Mouse (Mus musculus) heart, embryonic 11.5 days (tissue): ENCODE measurements around the gene Acadl. TPM values are rescaled to one million over a fixed set of nuclear protein-coding genes. Genes with fewer than 3 reads are reported as not detected.

Experiments used
- ATAC-seq: fragments of 200-750 bp; cut with Nextera tagmentation; replicated peaks from 2 replicates; pipeline ENCODE4 v1.8.0; 2017; ENCODE audit warnings: moderate library complexity; ENCODE audit not compliant: insufficient number of reproducible peaks, low FRiP score, low TSS enrichment
- H3K27ac ChIP-seq: fragments of 300-500 bp; sonication (generic); 2 replicates; pipeline ENCODE4 v1.5.1; 2014; ENCODE audit warnings: mild to moderate bottlenecking, low read depth, low read length
- H3K27me3 ChIP-seq: fragments of 300-500 bp; sonication (generic); 2 replicates; pipeline ENCODE4 v1.6.1; 2014; ENCODE audit warnings: mild to moderate bottlenecking, low read length, mixed read lengths; ENCODE audit not compliant: control insufficient read depth, insufficient read depth
- H3K36me3 ChIP-seq: fragments of 300-500 bp; sonication (generic); 2 replicates; pipeline ENCODE4 v1.6.1; 2014; ENCODE audit warnings: mild to moderate bottlenecking, low read length, moderate library complexity, mixed read lengths; ENCODE audit not compliant: control insufficient read depth, insufficient read depth
- H3K4me1 ChIP-seq: fragments of 300-500 bp; sonication (generic); 2 replicates; pipeline ENCODE4 v1.6.1; 2014; ENCODE audit warnings: low read length; ENCODE audit not compliant: control insufficient read depth, insufficient read depth
- H3K4me2 ChIP-seq: fragments of 300-500 bp; sonication (generic); 2 replicates; pipeline ENCODE4 v1.6.1; 2014; ENCODE audit warnings: mild to moderate bottlenecking, moderate library complexity
- H3K4me3 ChIP-seq: fragments of 300-500 bp; sonication (generic); 2 replicates; pipeline ENCODE4 v1.5.1; 2014; ENCODE audit warnings: low read depth, low read length
- H3K9ac ChIP-seq: fragments of 300-500 bp; sonication (generic); 2 replicates; pipeline ENCODE4 v1.6.1; 2014; ENCODE audit warnings: mild to moderate bottlenecking, low read depth, low read length, moderate library complexity
- H3K9me3 ChIP-seq: fragments of 300-500 bp; sonication (generic); replicated peaks from 2 replicates; pipeline ENCODE4 v1.6.1; 2016; ENCODE audit warnings: low read length; ENCODE audit not compliant: control insufficient read depth
- WGBS: fragments of 180-500 bp; shearing (Covaris S2); extraction: QIAGEN DNeasy Blood & Tissue Kit; methylation state at CpG from one replicate; pipeline ENCODE4 v1.1.7; 2014; ENCODE audit not compliant: insufficient replicate concordance; 5-methylcytosine and 5-hydroxymethylcytosine counted together
- polyA plus RNA-seq: library from polyadenylated mRNA; unstranded; fragments of >200 nt; fragmentation: Nextera tagmentation; extraction: Ambion mirVana; gene quantifications from 2 replicates; pipeline ENCODE4 v1.2.1, GENCODE M21; 2014

Gene Acadl
- polyA plus RNA-seq, 1 experiment from 2014 or later, result 257 TPM

DNA sequence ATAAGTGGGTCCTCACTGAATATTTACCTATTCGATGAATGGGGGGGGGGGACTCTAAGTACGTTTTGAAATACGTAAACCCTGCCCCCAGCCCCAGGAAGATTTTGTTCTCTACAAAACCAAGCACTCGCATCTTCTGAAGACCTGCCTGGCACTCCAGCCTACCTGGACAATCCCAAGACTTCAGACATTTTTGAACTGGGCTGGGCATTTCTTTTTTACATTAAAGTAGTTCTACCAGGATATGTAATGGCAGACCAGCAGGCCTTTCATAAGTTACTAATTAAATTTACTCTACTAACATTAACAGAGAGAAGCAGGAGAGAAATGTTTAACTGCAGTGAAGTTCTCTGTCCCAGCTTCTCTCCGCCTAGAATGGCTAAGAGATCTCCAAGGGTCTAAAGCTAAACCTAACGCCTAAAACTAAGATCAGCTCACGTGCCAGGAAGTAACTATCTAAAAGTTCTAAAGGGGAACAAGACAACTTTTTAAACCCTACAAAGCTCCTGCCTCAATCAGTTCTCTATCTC, 30.4 kb downstream of the Acadl start:
- Histone ChIP-seq H3K4me1 (no peaks in the 10 kb centered on the region), H3K36me3 (no peaks in the 10 kb centered on the region; the same call in 1 of the 2 replicates)

DNA sequence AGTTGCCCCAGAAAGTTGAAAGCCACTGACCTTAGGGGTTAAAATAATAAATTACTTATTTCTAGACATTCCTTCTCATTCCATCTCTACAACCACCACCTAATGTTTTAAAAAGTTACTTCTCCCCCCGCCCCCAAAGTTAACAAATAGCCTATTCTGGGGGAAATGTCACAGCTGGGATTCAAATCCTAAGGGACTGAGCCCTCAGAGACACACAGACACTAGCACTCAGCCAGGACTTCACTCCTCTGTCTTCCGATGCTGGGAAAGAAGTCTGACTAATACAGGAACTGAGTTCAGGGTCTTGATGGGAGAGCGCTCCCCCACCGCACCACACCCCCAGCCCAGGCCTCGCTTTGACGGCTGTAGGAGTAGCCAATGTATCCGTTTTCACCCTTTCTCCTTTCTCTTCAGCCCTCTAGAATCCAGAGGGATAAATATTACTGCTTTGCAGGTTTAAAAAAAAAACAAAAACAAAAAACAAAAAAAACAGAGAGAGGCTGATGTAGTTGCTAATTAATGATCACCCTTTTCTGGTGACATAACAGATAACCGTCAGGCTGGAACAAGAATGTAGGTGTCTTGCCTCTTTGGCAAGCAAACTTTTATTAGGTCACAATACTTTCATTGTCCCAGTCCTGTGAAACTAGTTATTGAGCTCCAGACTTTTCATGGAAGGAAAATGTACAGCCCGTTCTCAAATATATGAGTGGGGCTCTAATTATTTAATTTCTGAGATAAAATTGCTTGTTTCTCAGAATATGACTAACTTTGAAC, 31.1 kb downstream of the Acadl start:
- Histone ChIP-seq H3K4me2 (no peak overlapping the region), H3K36me3 (no peaks in the 10 kb centered on the region; the same call in 1 of the 2 replicates), H3K4me1 (peaks cover 4% of the 10 kb centered on the region; the same call in 1 of the 2 replicates), H3K9ac (no peak overlapping the region), H3K4me3 (no peak overlapping the region), H3K27me3 (no peaks in the 10 kb centered on the region), H3K9me3 (no peaks in the 10 kb centered on the region), H3K27ac (no peak overlapping the region)
- no peak for ATAC-seq
- 65% methylated on average over 9 of the region's 9 CpGs for WGBS

More for the DNA sequence above, 30.4 kb downstream of the Acadl start:
- no peak for ATAC-seq
- no peaks in the 10 kb centered on the region for H3K27me3 ChIP-seq
- no peak overlapping the region for H3K9ac ChIP-seq
- H3K27ac ChIP-seq, result no peak overlapping the region
- H3K4me2 ChIP-seq, result no peak overlapping the region
- H3K9me3 ChIP-seq, result no peaks in the 10 kb centered on the region
- no peak overlapping the region for H3K4me3 ChIP-seq
- 88% methylated on average over 7 of the region's 7 CpGs for WGBS

DNA sequence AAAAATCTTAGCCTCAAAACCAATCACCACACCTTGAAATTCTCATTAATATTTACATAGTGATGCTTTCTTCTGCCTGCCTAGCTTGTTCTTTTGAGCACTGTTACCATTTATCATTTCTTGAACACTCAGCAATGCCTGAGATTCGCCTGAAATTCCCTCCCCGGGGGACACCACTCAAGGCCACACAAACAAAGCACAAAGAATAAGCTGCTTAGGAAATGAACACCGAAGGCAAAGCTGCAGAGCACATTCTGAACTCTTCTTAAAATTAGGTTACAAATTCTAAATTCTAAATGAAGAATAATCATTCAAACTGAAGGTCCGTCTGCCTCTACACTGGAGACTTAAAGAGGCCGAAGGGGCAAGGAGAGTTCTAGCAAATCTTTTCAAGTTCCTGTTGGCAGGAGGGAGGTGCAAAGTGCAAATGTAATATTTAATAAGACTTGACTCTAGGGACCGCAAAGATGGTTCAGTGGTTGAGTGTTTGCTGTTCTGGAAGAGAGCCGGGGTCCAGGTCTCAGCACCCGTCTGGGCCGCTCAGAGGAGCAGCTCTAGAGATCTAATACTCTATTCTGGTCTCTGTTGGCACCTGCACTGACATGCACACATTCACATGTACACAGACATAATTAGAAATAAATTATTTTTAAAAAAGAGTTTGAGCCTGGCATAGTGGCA, 33.5 kb downstream of the Acadl start:
- Histone ChIP-seq H3K4me3 (no peak overlapping the region), H3K27me3 (no peaks in the 10 kb centered on the region), H3K36me3 (no peaks in the 10 kb centered on the region; the same call in 1 of the 2 replicates), H3K4me1 (peaks cover 4% of the 10 kb centered on the region; the same call in 1 of the 2 replicates), H3K27ac (no peak overlapping the region), H3K9ac (no peak overlapping the region), H3K4me2 (no peak overlapping the region), H3K9me3 (no peaks in the 10 kb centered on the region)
- WGBS, result 83% methylated on average over 9 of the region's 9 CpGs
- ATAC-seq, result no peak

DNA sequence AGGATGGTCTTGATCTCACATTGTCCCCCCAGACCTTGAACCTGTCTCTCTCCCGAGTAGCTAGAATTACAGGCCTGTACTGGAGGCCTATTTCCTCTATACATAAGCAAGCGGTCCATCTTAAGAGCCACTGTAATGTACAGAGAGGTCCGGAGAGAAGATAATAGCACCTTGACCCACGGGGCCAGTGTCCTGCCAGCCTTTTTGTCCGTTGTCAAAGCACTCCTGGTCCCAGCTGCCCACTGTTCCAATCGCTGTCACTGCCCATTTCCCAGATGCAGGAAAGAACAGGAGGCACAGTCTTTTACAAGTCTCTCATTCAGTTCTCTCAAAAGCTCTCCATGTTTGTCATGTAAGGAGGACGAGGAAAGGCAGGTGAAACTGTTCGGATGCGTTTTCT, 41.1 kb downstream of the Acadl start:
- H3K4me2 ChIP-seq, result no peak overlapping the region
- ATAC-seq, result no peak
- H3K4me3 ChIP-seq, result no peak overlapping the region
- no peak overlapping the region for H3K27ac ChIP-seq
- no peak overlapping the region for H3K9ac ChIP-seq
- peaks cover 4% of the 10 kb centered on the region for H3K4me1 ChIP-seq
- 80% methylated on average over 9 of the region's 9 CpGs for WGBS
- H3K9me3 ChIP-seq, result no peaks in the 10 kb centered on the region
- H3K27me3 ChIP-seq, result no peaks in the 10 kb centered on the region
- H3K36me3 ChIP-seq, result no peaks in the 10 kb centered on the region

DNA sequence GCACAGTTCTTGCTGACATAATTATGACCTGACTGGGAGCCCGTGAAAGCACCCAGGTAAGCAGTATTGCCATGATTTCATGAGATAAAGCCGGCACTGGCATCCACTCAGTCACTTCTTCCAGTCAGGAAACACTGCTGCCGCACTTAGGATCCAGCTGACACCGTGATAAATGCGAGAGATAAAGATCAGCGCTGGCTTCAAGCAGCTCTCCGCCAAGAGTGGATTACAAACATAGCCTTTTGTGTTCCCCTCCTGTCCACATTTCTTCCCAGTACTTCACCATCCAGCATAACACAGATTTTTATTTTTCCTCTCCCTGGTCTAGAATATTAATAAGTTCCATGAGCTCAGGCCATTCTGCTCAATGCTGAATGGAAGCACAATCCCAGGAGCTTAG, 42.8 kb downstream of the Acadl start:
- Histone ChIP-seq H3K27me3 (no peaks in the 10 kb centered on the region), H3K27ac (no peak overlapping the region), H3K9ac (no peak overlapping the region), H3K9me3 (no peaks in the 10 kb centered on the region), H3K36me3 (no peaks in the 10 kb centered on the region), H3K4me2 (no peak overlapping the region), H3K4me3 (no peak overlapping the region), H3K4me1 (peaks cover 4% of the 10 kb centered on the region; the same call in 1 of the 2 replicates)
- ATAC-seq, result no peak
- WGBS, result 12% methylated on average over 7 of the region's 7 CpGs

DNA sequence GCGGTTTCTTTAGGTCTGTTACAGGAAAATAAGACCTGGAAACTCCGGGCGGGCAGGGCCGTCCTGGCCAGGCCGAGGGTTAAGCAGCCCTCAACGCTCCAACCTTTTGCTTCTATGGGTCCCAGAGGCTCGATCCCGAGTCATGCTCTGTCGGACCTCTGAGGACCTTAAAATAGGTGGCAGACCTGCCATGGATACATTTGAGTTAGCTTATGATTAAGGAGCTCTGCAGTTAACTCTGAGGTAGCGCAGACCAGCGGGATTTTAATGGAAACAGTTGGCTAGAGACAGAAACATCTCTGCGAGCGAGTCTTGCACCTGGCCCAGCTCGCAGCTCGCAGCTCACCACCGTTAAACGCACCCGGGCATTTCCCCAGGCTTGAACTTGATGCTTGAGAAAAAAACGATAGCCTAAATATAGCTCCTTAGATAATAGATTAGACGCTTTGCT, 45.2 kb downstream of the Acadl start:
- Histone ChIP-seq H3K9ac (peak overlapping the region; percentile 93), H3K4me2 (peak overlapping the region; percentile 86), H3K4me3 (peak overlapping the region; percentile 62), H3K27me3 (no peaks in the 10 kb centered on the region), H3K36me3 (no peaks in the 10 kb centered on the region), H3K4me1 (peaks cover 8% of the 10 kb centered on the region; the same call in 1 of the 2 replicates), H3K27ac (peak overlapping the region; percentile 97), H3K9me3 (no peaks in the 10 kb centered on the region)
- ATAC-seq, result 0 out of 2 replicates have a peak, but pooled peaks have one; percentile 19
- WGBS, result under 1% methylated on average over 20 of the region's 20 CpGs

DNA sequence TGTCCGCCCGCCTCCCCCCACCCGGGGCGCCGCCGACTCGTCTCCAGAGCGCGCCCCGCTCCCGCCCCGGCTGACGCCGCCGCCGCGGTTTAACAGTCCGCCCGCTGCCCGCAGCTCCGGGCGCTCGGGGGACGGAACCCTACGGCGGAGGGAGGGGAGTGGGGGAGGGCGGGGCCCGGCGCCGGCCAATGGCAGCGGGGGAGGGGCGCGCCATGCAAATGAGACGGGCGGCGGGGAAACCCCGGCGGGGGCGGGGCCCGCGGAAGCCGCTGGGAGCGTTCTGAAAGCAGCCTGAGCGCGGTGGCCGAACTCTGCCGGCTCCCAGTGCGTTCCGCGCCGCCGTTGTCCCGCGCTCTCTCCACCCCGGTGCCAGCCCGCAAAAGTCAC, 45.6 kb downstream of the Acadl start, which contains the start of gene Kansl1l:
Gene Kansl1l (minus strand): TSS at position 110 of the 387 bp plus-strand sequence.
- peak within 1 kb of the TSS; percentile 86 for H3K4me2 ChIP-seq
- H3K36me3 ChIP-seq, result no peaks in the 10 kb centered on the region
- H3K9me3 ChIP-seq, result no peaks in the 10 kb centered on the region
- H3K27ac ChIP-seq, result peak within 1 kb of the TSS; percentile 97
- H3K9ac ChIP-seq, result peak within 1 kb of the TSS; percentile 93
- WGBS, result 0% methylated on average over 27 of the region's 56 CpGs
- no peaks in the 10 kb centered on the region for H3K27me3 ChIP-seq
- H3K4me1 ChIP-seq, result peaks cover 8% of the 10 kb centered on the region; the same call in 1 of the 2 replicates
- peak within 1 kb of the TSS; percentile 62 for H3K4me3 ChIP-seq
- ATAC-seq, result peak; percentile 90

DNA sequence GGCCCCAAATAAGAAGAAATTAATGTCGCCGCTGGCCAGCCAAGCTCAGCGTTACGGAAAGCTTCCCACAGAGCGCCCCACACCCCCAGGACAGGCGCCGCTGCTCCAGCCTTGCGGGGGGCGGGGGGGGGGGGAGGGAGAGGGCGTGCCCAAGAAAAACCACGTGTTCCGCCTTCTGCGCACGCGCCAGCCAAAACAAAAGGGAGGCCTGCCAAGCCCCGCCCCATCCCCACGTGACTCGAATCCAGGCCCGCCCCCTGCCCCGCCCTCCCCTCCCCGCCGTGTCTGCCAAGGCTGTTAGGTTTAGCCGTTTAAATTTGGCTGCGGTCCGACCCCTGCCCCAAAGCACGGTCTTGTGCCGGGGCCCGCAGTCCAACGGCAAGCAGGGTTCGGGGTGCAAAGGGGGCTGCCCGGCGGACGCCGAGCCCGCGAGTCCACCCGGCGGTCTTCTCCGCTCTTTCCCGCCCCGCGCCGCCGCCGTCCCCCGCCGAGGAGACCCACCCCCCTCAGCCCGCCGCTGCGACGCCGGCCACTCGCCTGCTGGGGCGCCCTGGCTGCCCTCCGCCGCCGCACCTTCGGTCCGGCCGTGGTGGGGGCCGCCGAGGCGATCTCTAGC, 46.1 kb downstream of the Acadl start:
- H3K4me1 ChIP-seq, result peaks cover 8% of the 10 kb centered on the region; the same call in 1 of the 2 replicates
- H3K9ac ChIP-seq, result peak overlapping the region; percentile 93
- no peaks in the 10 kb centered on the region for H3K27me3 ChIP-seq
- H3K4me3 ChIP-seq, result peak overlapping the region; percentile 62
- peak; percentile 85 for ATAC-seq
- H3K36me3 ChIP-seq, result no peaks in the 10 kb centered on the region
- H3K4me2 ChIP-seq, result peak overlapping the region; percentile 86
- no peaks in the 10 kb centered on the region for H3K9me3 ChIP-seq
- WGBS, result under 1% methylated on average over 61 of the region's 63 CpGs
- H3K27ac ChIP-seq, result peak overlapping the region; percentile 97
